Mouse (Mus musculus): ENCODE measurements around the gene Zfp941. TPM values are rescaled to one million over a fixed set of nuclear protein-coding genes. Genes with fewer than 3 reads are reported as not detected.

The Zfp941 gene
- polyA plus RNA-seq, 1 experiment from 2014 or later = 0.87 TPM

DNA sequence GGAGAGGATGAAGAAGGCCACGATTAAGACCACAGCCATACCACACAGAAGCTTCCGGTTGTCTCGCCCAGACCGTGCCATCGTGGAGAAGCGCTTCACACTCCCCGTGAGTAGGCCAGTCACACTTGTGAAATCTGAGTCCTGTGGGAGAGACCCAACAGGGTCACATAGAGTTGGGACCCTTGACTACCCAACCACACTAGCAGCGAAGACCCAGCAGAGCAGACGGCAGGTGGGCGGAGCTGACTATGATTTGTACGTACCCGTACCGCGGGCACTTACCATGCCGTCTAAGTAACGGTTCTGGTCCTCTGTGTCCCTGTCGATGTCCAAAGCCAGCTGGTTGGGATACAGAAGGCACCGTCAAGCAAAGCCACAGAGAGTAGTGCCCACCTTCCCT lies 32.5 kb upstream of the Zfp941 start:
- no peaks in the 10 kb centered on the region for H3K9me3 ChIP-seq (replicated peaks)
- peaks cover 29% of the 10 kb centered on the region for H3K4me1 ChIP-seq
- ATAC-seq (ENCODE audit: insufficient number of reproducible peaks, low FRiP score, low TSS enrichment, low read depth) = no peak
- WGBS = 89% methylated on average over 18 of the region's 18 CpGs
- no peak overlapping the region; the same call in 1 of the 2 replicates for H3K4me3 ChIP-seq (replicated peaks)
- no peaks in the 10 kb centered on the region for H3K27me3 ChIP-seq
- H3K27ac ChIP-seq (replicated peaks) = no peak overlapping the region
- peak overlapping the region; percentile 99 for H3K4me2 ChIP-seq (replicated peaks)
- peaks cover 42% of the 10 kb centered on the region for H3K36me3 ChIP-seq
- H3K9ac ChIP-seq = no peak overlapping the region

DNA sequence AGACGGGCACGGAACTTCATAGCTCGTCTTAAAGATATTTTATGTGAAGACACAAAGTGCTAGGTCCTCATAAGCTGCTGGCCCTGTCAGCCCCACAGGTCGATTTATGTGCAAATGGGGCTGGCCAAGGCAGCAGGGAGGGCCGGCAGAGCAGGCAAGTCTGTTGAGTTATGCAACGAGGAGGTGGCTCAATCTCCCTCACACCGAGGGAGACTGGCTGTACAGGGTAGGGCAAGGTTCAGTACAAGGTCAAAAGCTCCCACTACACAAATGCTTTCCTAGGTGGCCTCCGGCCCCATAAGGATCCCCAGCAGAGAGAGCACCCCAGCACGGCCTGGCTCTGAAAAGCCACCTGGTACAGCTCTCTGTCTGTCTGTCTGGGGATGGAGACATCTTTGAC lies 31.4 kb upstream of the Zfp941 start:
- no peak for ATAC-seq (ENCODE audit: insufficient number of reproducible peaks, low FRiP score, low TSS enrichment, low read depth)
- 77% methylated on average over 9 of the region's 9 CpGs for WGBS
- no peak overlapping the region for H3K9ac ChIP-seq
- no peak overlapping the region for H3K4me3 ChIP-seq (replicated peaks)
- peaks cover 33% of the 10 kb centered on the region for H3K36me3 ChIP-seq
- peaks cover 18% of the 10 kb centered on the region for H3K4me1 ChIP-seq
- H3K27ac ChIP-seq (replicated peaks) = no peak overlapping the region
- H3K4me2 ChIP-seq (replicated peaks) = no peak overlapping the region
- H3K27me3 ChIP-seq = no peaks in the 10 kb centered on the region
- no peaks in the 10 kb centered on the region for H3K9me3 ChIP-seq (replicated peaks)

DNA sequence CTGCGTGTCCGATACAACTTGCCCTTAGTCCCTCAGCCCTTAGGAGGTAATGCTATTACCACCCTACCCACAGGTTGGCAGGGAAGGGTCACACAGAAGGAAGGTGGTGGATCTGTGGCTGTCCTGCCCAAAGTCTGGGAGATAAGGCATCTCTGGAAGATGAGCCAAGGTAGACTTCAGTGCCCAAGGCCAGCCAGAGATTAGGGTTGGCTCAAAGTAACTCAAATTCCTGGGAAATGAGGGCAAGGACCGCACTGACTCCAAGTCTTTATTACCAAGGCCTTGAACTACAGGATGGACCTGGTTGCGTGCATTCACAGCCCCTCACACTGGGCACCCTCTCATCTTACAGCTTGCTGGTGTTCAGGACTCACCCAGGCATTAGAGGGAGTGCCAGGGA lies 29.9 kb upstream of the Zfp941 start:
- Histone ChIP-seq H3K27me3 (no peaks in the 10 kb centered on the region), H3K36me3 (peaks cover 33% of the 10 kb centered on the region), H3K4me1 (peaks cover 15% of the 10 kb centered on the region), H3K4me3 (replicated peaks) (no peak overlapping the region), H3K9me3 (replicated peaks) (no peaks in the 10 kb centered on the region), H3K4me2 (replicated peaks) (no peak overlapping the region), H3K27ac (replicated peaks) (no peak overlapping the region), H3K9ac (no peak overlapping the region)
- WGBS = 97% methylated on average over 4 of the region's 4 CpGs
- no peak for ATAC-seq (ENCODE audit: insufficient number of reproducible peaks, low FRiP score, low TSS enrichment, low read depth)

DNA sequence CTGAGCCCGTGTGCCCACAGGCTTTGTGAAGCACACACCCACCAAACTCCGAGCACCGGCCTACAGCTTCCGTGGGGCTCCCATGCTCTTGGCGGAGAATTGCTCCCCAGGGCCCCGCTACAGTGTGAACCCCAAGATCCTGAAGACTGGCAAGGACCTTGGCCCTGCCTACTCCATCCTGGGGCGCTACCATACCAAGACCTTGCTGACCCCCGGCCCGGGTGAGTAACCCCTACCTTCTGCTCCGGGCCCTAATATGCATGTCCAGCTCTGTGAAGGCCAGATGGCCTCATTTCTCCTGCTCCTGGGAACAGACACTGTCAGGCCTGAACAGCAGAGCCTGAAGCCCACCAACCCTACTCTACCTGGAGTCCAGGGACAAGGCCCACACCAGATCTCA lies 26.6 kb upstream of the Zfp941 start:
- Histone ChIP-seq H3K27me3 (peaks cover 8% of the 10 kb centered on the region), H3K36me3 (peaks cover 23% of the 10 kb centered on the region), H3K9ac (no peak overlapping the region), H3K4me2 (replicated peaks) (no peak overlapping the region), H3K4me3 (replicated peaks) (no peak overlapping the region), H3K4me1 (peaks cover 5% of the 10 kb centered on the region; the same call in 1 of the 2 replicates), H3K9me3 (replicated peaks) (no peaks in the 10 kb centered on the region), H3K27ac (replicated peaks) (no peak overlapping the region)
- no peak for ATAC-seq (ENCODE audit: insufficient number of reproducible peaks, low FRiP score, low TSS enrichment, low read depth)
- WGBS = 90% methylated on average over 10 of the region's 10 CpGs

DNA sequence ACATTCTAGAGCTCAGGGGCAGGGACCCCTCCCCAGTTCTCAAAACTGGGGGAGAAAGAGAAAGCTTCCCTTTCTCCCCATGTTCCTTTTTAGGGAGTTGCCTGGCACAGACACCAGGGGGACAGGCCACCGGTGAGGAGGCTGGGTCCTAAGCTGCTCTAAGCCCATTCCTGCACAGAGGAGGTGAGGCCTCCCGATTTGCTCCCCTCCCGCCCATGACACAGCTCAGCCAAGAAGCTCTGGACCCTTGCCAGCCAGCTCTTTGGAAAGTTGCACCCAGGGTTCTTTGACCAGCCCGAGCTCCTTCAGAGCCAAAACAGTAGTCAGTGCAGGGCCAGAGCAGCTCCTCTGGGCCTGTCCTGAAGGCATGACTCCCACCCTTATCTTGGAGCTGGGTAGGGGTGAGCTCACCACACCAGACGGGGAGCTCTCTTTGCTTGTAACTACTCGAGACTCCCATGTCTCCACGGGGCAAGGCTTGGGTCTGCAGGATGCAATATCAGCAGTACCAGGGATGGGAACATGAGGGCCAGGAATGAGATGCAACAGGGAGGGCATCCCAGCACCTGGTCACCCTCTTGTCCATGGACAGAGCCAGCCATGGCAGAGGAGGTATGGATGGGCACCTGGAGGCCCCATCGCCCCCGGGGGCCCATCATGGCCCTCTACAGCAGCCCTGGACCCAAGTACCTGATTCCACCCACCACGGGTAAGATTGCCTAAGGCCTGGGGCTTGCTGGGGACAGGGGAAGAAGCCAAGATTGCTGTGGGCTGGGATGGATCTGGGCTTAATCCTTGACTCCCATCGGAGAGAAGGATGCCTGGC lies 26.0 kb upstream of the Zfp941 start, which contains the start of gene Odf3:
TSS of gene Odf3 (plus strand) at position 51 of the 826 bp plus-strand sequence.
- Histone ChIP-seq H3K27me3 (peaks cover 12% of the 10 kb centered on the region), H3K9ac (no peak within 1 kb of the TSS)

DNA sequence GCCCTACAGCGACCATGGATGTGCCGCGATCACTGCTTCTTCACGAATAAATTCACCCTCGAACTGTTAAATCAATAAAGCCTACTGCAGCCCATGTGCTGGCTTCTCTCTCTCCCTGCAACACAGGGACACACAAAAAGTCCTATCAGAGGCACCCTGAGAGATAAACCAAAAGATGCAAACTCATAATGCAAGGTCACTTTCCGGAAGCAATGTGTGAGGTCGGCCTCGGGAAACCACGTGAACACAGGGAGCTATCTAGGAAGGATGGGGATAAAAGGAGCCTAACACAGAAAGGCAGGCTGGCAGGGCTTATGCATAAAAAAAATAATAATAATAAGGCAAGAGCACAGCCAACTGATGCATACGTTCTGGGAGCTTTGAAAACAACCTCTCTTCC lies 24.7 kb upstream of the Zfp941 start:
- no peaks in the 10 kb centered on the region for H3K9me3 ChIP-seq (replicated peaks)
- ATAC-seq (ENCODE audit: insufficient number of reproducible peaks, low FRiP score, low TSS enrichment, low read depth) = no peak
- H3K27ac ChIP-seq (replicated peaks) = no peak overlapping the region
- no peak overlapping the region for H3K9ac ChIP-seq
- H3K4me3 ChIP-seq (replicated peaks) = no peak overlapping the region
- H3K36me3 ChIP-seq = peaks cover 4% of the 10 kb centered on the region
- peaks cover 19% of the 10 kb centered on the region for H3K27me3 ChIP-seq
- no peak overlapping the region for H3K4me2 ChIP-seq (replicated peaks)
- H3K4me1 ChIP-seq = peaks cover 5% of the 10 kb centered on the region; the same call in 1 of the 2 replicates
- 83% methylated on average over 10 of the region's 10 CpGs for WGBS

More for the DNA sequence above, 26.0 kb upstream of the Zfp941 start, which contains the start of gene Odf3:
- H3K9me3 ChIP-seq (replicated peaks) = no peaks in the 10 kb centered on the region
- no peak within 1 kb of the TSS for H3K4me3 ChIP-seq (replicated peaks)
- 59% methylated on average over 11 of the region's 11 CpGs for WGBS
- H3K4me1 ChIP-seq = peaks cover 5% of the 10 kb centered on the region; the same call in 1 of the 2 replicates
- no peak within 1 kb of the TSS for H3K27ac ChIP-seq (replicated peaks)
- peaks cover 17% of the 10 kb centered on the region for H3K36me3 ChIP-seq
- no peak for ATAC-seq (ENCODE audit: insufficient number of reproducible peaks, low FRiP score, low TSS enrichment, low read depth)
- H3K4me2 ChIP-seq (replicated peaks) = no peak within 1 kb of the TSS

DNA sequence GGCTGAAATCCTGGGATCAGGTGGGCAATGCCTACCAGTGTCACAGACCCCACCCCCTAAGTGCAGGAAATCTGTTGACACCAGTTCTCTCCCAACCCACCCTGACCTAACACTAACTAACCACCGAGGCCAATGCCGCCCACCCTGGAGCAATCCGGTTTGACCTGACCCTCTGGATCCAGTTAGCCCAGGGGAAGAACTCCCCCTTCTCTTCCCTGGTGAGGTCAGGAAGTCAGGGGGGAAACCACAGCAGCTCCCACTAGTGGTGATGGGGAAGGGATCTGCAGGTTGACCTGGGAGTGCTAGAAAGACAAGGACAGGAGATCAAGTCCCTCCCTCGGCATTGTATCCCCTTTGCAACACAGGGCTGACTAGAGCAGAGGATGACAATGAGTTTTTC lies 23.7 kb upstream of the Zfp941 start:
- H3K27ac ChIP-seq (replicated peaks) = no peak overlapping the region
- no peak for ATAC-seq (ENCODE audit: insufficient number of reproducible peaks, low FRiP score, low TSS enrichment, low read depth)
- H3K9me3 ChIP-seq (replicated peaks) = no peaks in the 10 kb centered on the region
- peaks cover 14% of the 10 kb centered on the region; the same call in 1 of the 2 replicates for H3K4me1 ChIP-seq
- no peaks in the 10 kb centered on the region for H3K36me3 ChIP-seq
- no peak overlapping the region for H3K4me2 ChIP-seq (replicated peaks)
- H3K9ac ChIP-seq = no peak overlapping the region
- H3K4me3 ChIP-seq (replicated peaks) = no peak overlapping the region
- WGBS = 39% methylated on average over 4 of the region's 4 CpGs
- H3K27me3 ChIP-seq = peaks cover 24% of the 10 kb centered on the region

DNA sequence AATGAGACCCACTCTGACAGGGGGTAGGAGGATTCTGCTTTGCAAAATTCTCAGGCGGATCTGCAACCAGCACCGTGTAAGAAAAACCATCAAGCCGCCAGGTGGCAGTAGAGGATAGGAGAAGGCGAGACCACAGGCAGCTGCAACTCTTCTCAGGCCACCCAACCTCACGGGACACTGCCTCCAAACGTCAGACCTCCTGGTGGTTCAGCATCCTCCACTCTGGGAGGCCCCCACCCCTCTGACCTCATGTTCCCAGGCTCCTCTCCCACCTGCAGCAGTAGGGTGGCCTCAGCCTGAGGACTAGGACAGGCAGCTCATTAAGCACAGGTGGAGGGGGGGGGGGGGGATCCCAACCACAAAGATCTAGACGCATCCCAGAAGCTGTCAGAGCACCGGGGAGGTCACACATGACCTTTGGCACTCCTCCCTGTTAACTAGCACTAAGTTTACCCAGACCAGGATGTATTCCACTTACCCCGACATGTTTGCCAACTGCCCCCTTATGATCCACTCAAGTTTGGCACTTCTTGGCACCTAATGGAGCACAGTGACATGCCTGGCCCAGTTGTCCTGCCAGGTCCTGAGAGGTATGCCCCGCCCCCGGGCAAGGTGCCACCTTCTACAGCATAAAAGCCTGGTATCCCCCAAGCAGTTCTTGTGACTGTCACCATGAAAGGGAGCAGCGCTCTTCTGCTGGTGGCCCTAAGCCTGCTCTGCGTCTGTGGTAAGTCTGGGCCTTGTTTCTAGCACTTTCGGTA lies 23.1 kb upstream of the Zfp941 start, which contains the start of gene Scgb1c1:
TSS of gene Scgb1c1 (plus strand) at position 643 of the 761 bp plus-strand sequence.
- Histone ChIP-seq H3K9me3 (replicated peaks) (no peaks in the 10 kb centered on the region), H3K27ac (replicated peaks) (no peak within 1 kb of the TSS), H3K9ac (no peak within 1 kb of the TSS), H3K4me2 (replicated peaks) (no peak within 1 kb of the TSS), H3K27me3 (peaks cover 26% of the 10 kb centered on the region), H3K4me1 (peaks cover 14% of the 10 kb centered on the region; the same call in 1 of the 2 replicates), H3K4me3 (replicated peaks) (no peak within 1 kb of the TSS), H3K36me3 (no peaks in the 10 kb centered on the region)
- 24% methylated on average over 13 of the region's 14 CpGs for WGBS
- ATAC-seq (ENCODE audit: insufficient number of reproducible peaks, low FRiP score, low TSS enrichment, low read depth) = peak; percentile 58; the same call in 1 of the 2 replicates

DNA sequence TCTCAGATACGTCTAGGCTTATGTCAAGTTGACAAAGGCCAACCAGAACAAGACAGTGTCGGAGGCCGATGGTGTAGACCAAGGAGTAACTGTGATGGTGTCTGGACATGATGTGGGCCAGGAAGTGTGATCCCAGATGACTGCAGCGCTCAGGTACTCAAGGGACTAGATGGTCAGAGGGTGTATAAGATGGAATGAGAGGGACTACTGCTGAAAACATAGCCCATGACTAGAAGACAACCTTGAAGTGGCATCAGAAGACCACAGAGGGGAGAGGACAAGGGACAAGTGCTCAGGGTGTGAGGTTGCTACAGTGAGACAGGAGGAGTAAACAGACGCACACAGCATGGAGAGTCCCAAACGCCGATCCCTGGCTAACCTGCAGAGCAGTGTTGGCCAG lies 21.8 kb upstream of the Zfp941 start:
- peaks cover 14% of the 10 kb centered on the region; the same call in 1 of the 2 replicates for H3K4me1 ChIP-seq
- H3K27me3 ChIP-seq = peaks cover 26% of the 10 kb centered on the region
- H3K9ac ChIP-seq = no peak overlapping the region
- no peak for ATAC-seq (ENCODE audit: insufficient number of reproducible peaks, low FRiP score, low TSS enrichment, low read depth)
- H3K4me2 ChIP-seq (replicated peaks) = no peak overlapping the region
- no peaks in the 10 kb centered on the region for H3K9me3 ChIP-seq (replicated peaks)
- no peak overlapping the region for H3K27ac ChIP-seq (replicated peaks)
- no peak overlapping the region for H3K4me3 ChIP-seq (replicated peaks)
- WGBS = 70% methylated on average over 7 of the region's 7 CpGs
- no peaks in the 10 kb centered on the region for H3K36me3 ChIP-seq

DNA sequence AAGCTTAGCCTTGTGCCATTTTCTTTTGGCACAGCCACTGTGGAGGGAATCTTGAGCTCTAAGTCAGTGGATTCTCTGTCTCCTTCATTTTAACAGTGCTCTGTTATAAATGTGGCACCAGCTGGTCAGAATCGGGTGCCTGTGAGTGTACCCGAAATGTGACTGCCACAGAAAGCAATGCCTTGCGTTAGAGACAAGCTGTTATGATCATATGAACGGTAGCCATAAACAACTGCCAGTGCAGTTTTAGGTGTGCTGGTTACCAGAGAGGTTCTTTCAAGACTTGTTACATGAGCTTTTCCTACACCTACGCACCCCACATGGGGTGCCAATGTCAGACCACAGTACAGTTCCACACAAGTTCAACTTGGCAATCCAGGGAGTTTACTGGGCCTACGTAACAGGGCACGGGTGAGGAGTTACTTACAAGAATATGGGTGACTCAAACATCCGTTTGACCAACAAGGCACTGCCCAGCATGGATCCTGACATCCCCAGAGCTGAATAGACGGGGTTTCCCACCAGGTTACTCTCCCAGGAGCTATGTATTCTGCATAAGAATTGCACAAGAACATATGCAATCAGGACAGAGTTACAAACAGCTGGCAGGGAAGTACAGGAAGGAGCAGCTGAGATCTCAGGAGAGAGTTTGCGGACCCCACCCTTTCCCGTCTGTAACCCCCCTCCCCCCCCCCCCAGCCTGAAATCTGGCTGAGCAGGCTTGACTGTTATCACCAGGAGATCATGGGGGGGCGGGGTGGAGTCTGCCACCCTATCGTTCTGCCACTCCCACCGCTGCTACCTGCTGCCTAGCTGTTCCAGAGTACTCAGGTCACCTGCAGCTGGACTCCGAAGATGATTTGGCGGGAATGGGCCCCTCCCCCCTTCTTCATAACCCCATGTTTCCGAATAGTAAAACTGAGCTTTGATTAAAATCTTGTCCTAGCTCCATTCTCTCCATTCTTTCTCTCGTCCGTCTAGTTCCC lies 19.1 kb upstream of the Zfp941 start:
- ATAC-seq (ENCODE audit: insufficient number of reproducible peaks, low FRiP score, low TSS enrichment, low read depth) = no peak
- WGBS = 34% methylated on average over 19 of the region's 19 CpGs
- no peak overlapping the region for H3K4me2 ChIP-seq (replicated peaks)

More for the DNA sequence above, 19.1 kb upstream of the Zfp941 start:
- no peak overlapping the region for H3K4me3 ChIP-seq (replicated peaks)
- no peaks in the 10 kb centered on the region for H3K9me3 ChIP-seq (replicated peaks)
- no peak overlapping the region for H3K9ac ChIP-seq
- H3K27ac ChIP-seq (replicated peaks) = no peak overlapping the region
- no peaks in the 10 kb centered on the region for H3K36me3 ChIP-seq
- 0 out of 2 replicates have a peak, but pooled peaks cover 9% of the 10 kb centered on the region for H3K4me1 ChIP-seq
- H3K27me3 ChIP-seq = peaks cover 26% of the 10 kb centered on the region

All from embryonic facial prominence, embryonic 15.5 days (tissue).